Mouse (Mus musculus): ENCODE results near the gene Btd.
A peak's percentile ranks its signal among the peaks of the same experiment; 100 is the strongest.

Btd gene

DNA sequence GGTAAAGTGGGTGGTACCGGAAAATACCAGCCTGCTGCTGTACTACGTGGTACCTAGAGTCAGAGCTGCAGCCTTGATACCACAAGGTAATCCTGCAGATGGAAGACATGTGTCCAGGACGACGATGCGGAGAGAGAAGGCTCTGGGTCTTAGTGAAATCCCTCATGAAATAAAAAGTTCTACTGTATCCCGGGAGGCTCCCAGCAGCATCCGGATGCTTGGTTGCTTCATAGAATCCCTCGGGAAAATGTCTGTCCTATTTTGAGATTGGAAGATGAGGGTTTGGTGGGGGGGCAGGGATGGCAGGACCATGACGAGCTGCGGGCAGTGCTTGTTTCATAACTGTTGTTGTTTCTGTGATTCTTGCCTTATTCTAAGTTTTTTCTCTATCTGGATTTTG, 7.2 kb downstream of the Btd start:
- DNase-seq, result no peak

- no peak for DNase-seq
Observed at GRCm38 (mm10) chr14:31650347-31650746, 9.5 kb downstream of the Btd start.

- DNase-seq, result no peak
Observed at GRCm38 (mm10) chr14:31651206-31651605, 10.4 kb downstream of the Btd start.

DNA sequence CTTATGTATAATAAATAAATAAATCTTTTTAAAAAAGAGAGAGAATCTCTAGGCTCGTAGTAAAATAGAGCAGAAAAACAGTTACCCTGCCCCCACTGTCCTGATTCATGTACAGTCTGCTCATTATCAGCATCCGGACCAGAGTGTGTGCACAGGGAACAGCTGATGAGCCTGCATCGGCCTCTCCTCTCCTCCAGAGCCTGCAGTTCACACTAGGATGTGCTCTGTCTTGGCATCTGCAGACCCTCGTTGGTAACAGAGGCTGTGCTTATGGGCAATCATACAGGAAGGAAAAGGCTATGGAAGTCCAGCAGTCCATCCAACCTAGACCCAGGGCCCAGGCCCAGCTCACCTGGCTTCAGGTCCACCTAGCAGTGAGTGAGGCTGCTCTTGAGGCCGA, 11.3 kb downstream of the Btd start:
- DNase-seq, result no peak

DNA sequence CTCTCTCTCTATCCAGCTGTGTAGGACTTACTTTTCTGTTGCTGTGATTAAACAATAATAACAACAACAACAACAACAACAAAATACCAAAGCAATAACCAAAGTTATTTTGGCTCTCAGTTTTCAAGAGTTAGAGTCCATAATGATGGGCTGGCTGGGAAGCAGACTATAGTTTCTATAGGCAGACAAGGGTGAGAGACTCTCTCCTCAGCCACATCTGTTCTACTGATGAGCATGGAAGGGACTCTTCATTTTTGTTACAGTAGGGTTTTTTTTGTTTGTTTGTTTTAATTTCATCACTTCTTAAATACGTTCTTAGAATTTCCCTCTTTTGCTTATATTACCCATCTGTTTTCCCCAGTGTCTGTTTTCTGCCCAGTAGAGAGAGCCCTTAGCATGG, 11.8 kb downstream of the Btd start:
- no peak for DNase-seq

DNA sequence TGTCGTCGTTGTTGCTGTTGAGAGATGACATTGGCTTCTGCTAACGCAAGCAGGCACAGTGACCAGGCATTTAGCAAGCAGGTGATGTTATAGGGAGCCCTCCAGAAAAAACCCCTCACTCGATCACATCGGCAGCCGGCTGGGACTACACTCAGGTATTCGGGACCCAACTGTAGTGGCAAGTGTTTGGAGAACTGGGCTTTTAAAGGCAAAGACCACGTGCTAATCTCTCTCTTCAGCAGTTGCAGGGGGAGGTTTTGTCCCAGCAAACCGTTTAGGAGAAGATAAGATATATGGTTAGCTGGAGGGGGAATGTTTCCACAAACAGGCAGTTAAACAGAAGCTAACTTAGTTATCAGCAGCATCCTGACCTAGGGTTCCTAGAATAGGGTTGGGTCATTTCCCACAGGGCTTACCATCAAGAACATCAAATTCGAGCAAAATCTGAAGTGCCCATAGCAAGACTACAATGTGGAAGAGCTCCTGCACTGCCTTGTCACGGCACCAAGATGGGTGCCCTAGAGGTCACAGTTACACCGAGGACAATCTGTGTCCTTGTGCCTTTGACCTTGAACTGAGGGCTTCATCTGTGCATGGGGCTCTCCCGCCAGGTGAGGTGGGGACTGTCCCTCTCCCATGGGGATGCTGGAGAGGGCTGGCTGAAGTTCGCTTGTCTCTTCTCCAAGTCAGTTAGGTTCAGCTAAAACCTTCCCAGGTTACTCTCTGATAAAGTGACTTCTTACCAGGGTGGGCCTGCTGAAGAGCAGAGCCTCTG, 12.5 kb downstream of the Btd start:
- no peak for DNase-seq

DNA sequence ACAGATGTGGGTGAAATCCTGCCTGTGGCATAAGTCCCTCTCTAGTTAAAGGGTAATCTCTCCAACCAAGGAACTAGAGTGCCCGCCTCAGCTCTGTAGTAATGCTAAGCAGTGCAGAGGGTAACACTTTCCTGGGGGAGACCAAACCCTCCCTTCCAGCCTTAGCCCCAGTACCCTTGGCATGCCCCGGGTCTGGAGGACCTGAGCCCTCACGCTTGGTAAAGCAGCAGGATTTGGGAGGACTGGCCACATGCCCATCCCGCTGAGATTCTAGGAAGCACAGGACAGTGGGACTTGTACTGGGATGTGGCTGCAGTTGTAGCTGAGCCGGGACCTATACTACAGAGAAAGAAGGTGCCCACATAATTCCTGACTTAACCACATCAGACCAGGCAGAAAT, 14.0 kb downstream of the Btd start:
- peak in 1 of 2 experiments; percentile 27 for DNase-seq

- DNase-seq, result no peak
Observed at GRCm38 (mm10) chr14:31655406-31655805, 14.6 kb downstream of the Btd start.

DNA sequence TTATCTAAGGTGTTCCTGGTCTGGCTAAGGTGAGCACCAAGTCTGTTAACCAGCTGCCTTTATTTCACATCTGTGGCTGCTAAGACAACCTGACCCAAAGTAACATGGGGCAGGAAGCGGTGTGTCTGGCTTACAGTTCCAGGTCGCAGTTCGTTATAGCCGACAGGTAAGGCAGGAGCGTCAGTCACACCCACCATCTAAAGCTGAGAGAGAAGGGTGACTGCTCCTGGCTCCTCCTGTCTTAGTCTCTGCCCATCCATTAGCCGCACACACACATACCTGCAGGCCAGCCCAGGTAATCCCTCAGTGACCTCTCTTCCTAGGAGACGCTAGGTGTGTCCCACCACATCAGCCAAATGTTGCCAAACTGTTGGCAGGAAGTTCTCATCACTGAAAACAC, 15.6 kb downstream of the Btd start:
- no peak for DNase-seq

DNA sequence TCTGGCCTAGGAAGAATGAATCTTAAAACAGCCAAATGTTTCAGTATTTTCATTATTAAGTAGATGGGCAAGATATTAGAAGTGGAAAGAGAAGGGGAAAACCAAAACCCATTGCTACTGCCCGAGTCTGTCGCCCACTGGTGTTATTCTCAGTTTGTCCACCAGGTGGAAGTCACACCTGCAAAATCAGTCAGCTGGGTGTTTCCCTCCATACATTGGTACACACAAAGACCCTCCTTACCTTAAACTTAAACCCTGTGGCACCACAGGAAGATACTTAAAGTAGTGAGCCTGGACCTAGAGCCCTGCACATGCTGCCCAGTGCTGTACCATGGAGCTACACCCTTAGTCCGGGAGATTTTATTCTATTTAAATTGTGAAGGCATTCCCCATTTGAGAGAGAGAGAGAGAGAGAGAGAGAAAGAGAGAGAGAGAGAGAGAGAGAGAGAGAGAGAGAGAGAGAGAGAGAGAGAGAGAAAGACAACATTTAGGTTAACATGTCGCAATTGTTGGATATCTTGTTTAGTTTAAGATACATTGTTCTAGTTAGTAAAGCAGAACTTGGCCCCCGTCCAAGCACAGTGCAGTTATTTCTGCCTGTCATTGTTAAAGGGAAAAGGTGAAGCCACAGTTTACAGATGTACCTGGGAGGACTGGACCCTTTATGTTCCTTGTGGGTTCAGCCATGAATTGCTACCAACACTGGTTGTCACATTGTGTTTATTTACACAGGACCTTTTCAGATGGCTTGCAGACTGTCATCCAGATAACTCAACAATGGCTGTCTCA, 16.2 kb downstream of the Btd start:
- peak; percentile 80 to 86 for DNase-seq

DNA sequence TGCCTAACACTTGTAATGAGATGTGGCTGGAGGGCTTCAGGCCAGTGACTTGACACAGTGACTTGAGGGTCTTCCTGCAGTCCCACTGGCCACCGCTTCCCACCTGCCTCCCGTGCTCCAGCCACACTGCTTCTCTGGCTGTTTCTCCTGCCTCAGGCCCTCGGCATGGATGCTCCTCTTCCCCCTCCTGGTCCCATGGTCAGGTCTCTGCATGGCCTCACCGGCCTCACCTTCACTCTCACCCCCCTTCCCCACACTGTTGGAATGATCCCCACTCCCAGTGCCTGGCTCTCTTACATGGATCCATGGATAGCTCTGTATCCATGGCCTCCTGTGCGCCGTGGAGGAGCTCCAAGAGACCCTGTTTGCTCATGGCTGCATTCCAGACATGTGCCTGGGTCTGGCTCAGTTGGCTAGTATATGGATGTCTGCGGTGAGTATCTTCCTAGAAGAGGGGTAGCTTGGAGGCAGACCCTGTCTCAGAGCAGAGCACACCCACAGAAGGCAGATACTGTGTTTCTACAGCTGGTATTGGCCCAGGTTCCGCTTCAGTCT, 17.4 kb downstream of the Btd start:
- no peak for DNase-seq

GRCm38 (mm10) chr14:31659501-31660181, 18.8 kb downstream of the Btd start:
- DNase-seq, result no peak

- no peak for DNase-seq
Observed at GRCm38 (mm10) chr14:31660312-31661093, 19.7 kb downstream of the Btd start.

DNA sequence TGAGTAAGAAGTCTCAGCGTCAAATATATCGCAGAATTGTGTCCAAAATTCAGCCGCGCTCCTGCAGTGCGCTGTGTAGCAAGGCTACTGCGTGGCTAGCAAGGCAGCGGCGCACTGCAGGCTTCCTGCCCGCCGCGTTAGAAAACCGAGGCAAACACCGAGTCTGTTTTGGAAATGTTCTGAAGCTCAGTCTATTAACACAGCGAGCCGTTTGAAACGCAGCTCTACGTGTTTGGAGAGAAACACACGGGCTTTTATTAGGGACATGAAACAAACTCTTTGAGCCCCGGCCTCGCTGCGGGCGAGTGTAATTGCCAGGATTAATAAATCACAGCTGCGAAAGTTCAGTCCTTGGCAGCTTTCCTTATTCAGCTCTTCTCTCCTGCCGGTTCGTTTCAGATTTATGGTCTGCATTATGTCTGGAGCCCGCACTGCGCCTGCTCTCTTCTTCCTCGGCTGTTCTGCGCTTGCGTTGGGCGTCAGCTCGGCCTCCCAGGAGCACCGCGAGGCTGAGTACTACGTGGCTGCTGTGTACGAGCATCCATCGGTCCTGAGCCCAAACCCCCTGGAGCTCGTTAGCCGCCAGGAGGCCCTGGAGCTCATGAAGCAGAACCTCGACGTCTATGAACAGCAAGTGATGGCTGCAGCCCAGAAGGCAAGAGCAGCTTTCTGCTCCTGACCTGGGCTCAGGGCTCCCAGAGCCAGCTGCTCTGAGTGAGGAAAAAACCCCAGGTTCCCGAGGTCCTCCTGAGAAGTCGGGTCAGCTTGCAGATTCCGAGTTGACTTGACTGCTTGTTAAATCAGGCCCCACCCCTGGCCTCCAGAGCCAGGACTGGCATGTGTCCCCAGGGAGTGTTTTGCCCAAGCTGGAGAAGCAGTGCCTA, 21.1 kb downstream of the Btd start:
- DNase-seq, result peak; percentile 89

GRCm38 (mm10) chr14:31662555-31663211, 21.9 kb downstream of the Btd start:
- peak; percentile 38 to 45 for DNase-seq

DNA sequence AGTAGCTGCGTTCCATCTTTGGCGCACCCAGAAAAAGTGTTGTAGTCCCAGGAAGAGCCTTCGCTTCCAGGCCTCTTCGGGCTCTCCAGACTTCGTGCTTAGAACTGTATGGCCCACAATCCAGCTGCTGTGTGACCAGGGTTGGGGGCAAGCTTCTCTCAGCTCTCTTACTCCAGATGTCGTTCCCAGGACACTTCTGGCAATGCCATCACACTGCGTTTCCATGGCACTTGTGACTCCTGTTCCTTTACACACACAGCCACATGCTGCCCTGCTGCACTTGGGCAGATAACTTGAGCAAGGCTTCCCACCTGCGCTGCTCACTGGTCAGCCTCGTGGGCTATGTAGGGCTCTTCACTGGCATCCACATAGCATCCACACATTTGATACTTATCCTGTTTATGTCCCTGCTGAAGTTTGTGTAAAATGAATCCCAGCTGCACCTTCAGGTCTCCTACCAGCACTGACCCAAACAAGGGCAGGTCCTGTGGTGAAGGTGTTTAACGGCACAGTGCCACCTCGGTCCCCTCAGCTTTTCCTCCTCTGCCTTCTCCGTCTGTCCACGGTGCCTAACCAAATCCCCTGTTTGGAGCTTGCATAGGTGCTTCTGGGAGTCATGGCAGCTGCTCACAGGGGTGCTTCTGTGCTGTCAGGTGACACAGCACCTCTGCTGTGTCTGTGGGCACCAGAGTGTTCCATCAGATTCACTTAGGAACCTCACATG, 22.7 kb downstream of the Btd start:
- no peak for DNase-seq

- DNase-seq, result no peak
Observed at GRCm38 (mm10) chr14:31664100-31664902, 23.5 kb downstream of the Btd start.

DNA sequence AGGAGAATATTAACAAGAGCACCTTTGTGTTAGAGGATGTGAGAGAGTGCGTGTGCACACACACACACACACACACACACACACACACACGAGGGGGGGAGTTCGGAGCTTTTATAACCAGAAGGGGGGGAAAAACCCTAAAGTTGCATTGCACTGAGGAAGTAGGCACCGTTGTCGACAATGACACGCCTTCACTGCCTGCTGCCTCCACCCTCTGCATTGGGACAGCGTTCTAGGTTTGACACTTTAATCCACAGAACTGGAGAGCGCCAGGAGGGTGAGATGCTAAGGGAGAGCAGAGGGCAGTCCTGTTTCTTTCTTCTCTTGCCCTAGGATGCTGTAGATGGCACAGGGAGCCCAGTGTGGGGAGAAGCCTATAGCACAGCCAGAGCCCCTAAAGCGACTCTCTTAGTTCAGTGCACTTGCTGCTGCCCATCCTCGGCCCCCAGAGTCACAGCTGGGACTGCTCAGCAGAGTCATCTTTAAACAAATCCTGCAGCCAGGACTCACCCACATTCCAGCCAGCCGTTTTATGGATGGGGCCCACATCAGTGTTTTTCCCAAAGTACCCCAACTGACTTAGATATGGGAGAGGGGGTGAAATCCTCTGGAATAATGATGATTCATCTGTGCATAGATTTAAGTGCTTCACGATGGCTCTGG, 24.2 kb downstream of the Btd start:
- DNase-seq, result no peak

DNA sequence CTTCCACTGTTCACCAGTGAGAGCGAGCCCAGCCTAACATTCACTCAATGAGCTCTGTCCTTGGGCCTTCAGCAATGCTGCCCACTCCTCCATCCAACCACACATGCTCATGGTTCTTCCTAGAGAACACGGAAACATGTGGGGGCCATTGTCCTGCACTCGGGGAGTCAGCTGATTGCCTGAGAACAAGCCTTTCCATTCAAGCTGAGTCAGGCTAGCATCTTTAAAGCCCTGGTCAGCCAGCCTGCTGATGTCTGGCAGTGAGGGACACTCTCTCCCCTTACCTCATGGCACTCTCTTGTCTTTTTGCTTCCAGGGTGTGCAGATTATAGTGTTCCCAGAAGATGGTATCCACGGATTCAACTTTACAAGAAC, 24.7 kb downstream of the Btd start:
- DNase-seq, result no peak

Measured in cerebellum, postnatal 25 days (tissue).